ENCODE assay signal across 16 mouse cellular contexts in genomic region chr7:4613740-4614403, GRCm38 (mm10). TPM values are rescaled to one million over a fixed set of nuclear protein-coding genes. Genes with fewer than 3 reads are reported as not detected.
DNase-seq lines count a peak whose midpoint lies in the region; ATAC-seq and TF ChIP-seq lines count a peak whose summit lies in the region.
"Had no signal": no experiment of that assay in that cellular context is flagged by ENCODE, and none has a peak within 500 bp of the region (broad histone marks: within the 10 kb centered on the region; RNA-seq: fewer than 3 reads in every experiment).

No protein-coding gene starts in this region.

- H3K4me1 ChIP-seq in thymus, adult 2 months (replicated peaks; ENCODE audit: control insufficient read depth, insufficient read depth, low read length): peaks cover 6% of the 10 kb centered on the region; the same call in 1 of the 2 replicates
- H3K4me1 ChIP-seq in limb, embryonic 10.5 days: peaks cover 7% of the 10 kb centered on the region
- H3K4me1 ChIP-seq: embryonic facial prominence, embryonic 15.5 days; hindbrain, embryonic 15.5 days; limb, embryonic 13.5 days had no signal

- WGBS in thymus, adult 2 months: 21% methylated on average over 14 of the region's 14 CpGs
- WGBS in limb, embryonic 10.5 days: 86% methylated on average over 14 of the region's 14 CpGs

- no peak for TF ChIP-seq CTCF in thymus, adult 2 months (IDR thresholded peaks at IDR 0.05; ENCODE audit: borderline replicate concordance, control insufficient read depth, extremely low read depth, insufficient read depth, low read length, poor library complexity)

- no peaks in the 10 kb centered on the region for H3K9me3 ChIP-seq in limb, embryonic 10.5 days (replicated peaks)
- H3K9me3 ChIP-seq: embryonic facial prominence, embryonic 15.5 days; hindbrain, embryonic 15.5 days; limb, embryonic 13.5 days had no signal

- H3K4me3 ChIP-seq in thymus, adult 2 months (ENCODE audit: control insufficient read depth, insufficient read depth, low read length): peak overlapping the region; percentile 20; the same call in 1 of the 2 replicates
- no peak overlapping the region for H3K4me3 ChIP-seq in limb, embryonic 10.5 days
- H3K4me3 ChIP-seq: embryonic facial prominence, embryonic 15.5 days; hindbrain, embryonic 15.5 days; limb, embryonic 13.5 days had no signal

- 0 out of 2 replicates have a peak, but pooled peaks have one; percentile 43 for ATAC-seq in monocyte, adult 5-6 weeks (replicated peaks; ENCODE audit: insufficient number of reproducible peaks, low FRiP score, low TSS enrichment, poor library complexity, severe bottlenecking)
- ATAC-seq: forebrain, postnatal 0 days had no signal

- TF ChIP-seq POLR2A in thymus, adult 2 months (IDR thresholded peaks at IDR 0.05; ENCODE audit: control insufficient read depth, extremely low read depth, insufficient read depth, low read length, poor library complexity): no peak

- H3K27me3 ChIP-seq in thymus, adult 2 months (ENCODE audit: control insufficient read depth, insufficient read depth, low read length): no peaks in the 10 kb centered on the region
- no peaks in the 10 kb centered on the region for H3K27me3 ChIP-seq in limb, embryonic 10.5 days (ENCODE audit: low read depth, poor library complexity, severe bottlenecking)
- H3K27me3 ChIP-seq: embryonic facial prominence, embryonic 15.5 days; hindbrain, embryonic 15.5 days; limb, embryonic 13.5 days had no signal

- no peaks in the 10 kb centered on the region for H3K36me3 ChIP-seq in thymus, adult 2 months (ENCODE audit: control insufficient read depth, insufficient read depth, low read length)
- no peaks in the 10 kb centered on the region for H3K36me3 ChIP-seq in limb, embryonic 10.5 days
- H3K36me3 ChIP-seq: embryonic facial prominence, embryonic 15.5 days; hindbrain, embryonic 15.5 days; limb, embryonic 13.5 days had no signal

- peak overlapping the region; percentile 67 for H3K27ac ChIP-seq in thymus, adult 2 months (ENCODE audit: control insufficient read depth, insufficient read depth, low read length)
- H3K27ac ChIP-seq in limb, embryonic 10.5 days: no peak overlapping the region
- H3K27ac ChIP-seq: embryonic facial prominence, embryonic 15.5 days; hindbrain, embryonic 15.5 days; limb, embryonic 13.5 days had no signal

- DNase-seq in embryo, embryonic 10 days (ENCODE audit: low spot score): peak; percentile 19
- DNase-seq in embryo, embryonic 10.5 days (ENCODE audit: low spot score): no peak
- DNase-seq in thymus, adult 2 months: no peak
- no peak for DNase-seq in thymus, adult 18-20 months
- peak; percentile 48 to 49 for DNase-seq in kidney, postnatal 36 days
- DNase-seq in limb, embryonic 10.5 days (ENCODE audit: low spot score): no peak
- no peak for DNase-seq in testis, postnatal 14 days (ENCODE audit: low spot score)
- DNase-seq: adrenal gland, postnatal 14 days; forebrain, postnatal 0 days; lung, postnatal 4 days had no signal

RNA-seq across cellular contexts. Expression of gene Ptprh, which starts 10.0 kb away (rescaled TPM):
- polyA plus RNA-seq in thymus, adult 2 months (2012; rRNA removed): 0.11 and 0.15 TPM in 2 replicates
- total RNA-seq in monocyte, adult 5-6 weeks (2017): 0.39 TPM in 1 of 3 replicates, not detected in the others
- not detected in 2 replicates for polyA plus RNA-seq in limb, embryonic 10.5 days (2016; fragmentation: Nextera tagmentation; extraction: Ambion mirVana)
- total RNA-seq: adrenal gland, postnatal 14 days; heart, adult 8-10 months had no signal
- polyA plus RNA-seq: embryonic facial prominence, embryonic 15.5 days; limb, embryonic 13.5 days; stomach, embryonic 14.5 days had no signal

RNA-seq across cellular contexts. Expression of gene Tmem86b, which starts 17.4 kb away (rescaled TPM):
- 103 and 113 TPM in 2 replicates for polyA plus RNA-seq in thymus, adult 2 months (2012; rRNA removed)
- 18.1 to 27.9 TPM (median 21.7 TPM) in 3 replicates for total RNA-seq in monocyte, adult 5-6 weeks (2017)
- 1.7 and 2.1 TPM in 2 replicates for polyA plus RNA-seq in limb, embryonic 10.5 days (2016; fragmentation: Nextera tagmentation; extraction: Ambion mirVana)

RNA-seq across cellular contexts. Expression of gene Ppp6r1, which starts 44.9 kb away (rescaled TPM):
- polyA plus RNA-seq in thymus, adult 2 months (2012; rRNA removed): 419 and 475 TPM in 2 replicates
- 101 to 191 TPM (median 127 TPM) in 3 replicates for total RNA-seq in monocyte, adult 5-6 weeks (2017)
- 10.6 and 11.4 TPM in 2 replicates for polyA plus RNA-seq in limb, embryonic 10.5 days (2016; fragmentation: Nextera tagmentation; extraction: Ambion mirVana)

Comparison
In these comparisons a context has a peak if more than half of its experiments do, and no peak if none do; other contexts are left out.
1. DNase-seq: peak in embryo, embryonic 10 days (single experiment) and kidney, postnatal 36 days (2 of 2); none in embryo, embryonic 10.5 days (single experiment), thymus, adult 2 months (single experiment), thymus, adult 18-20 months (0 of 2), limb, embryonic 10.5 days (single experiment) and testis, postnatal 14 days (single experiment).
2. RNA of gene Tmem86b, which starts 17.4 kb away (polyA plus RNA-seq): 103 to 113 TPM in thymus, adult 2 months; 1.7 to 2.1 TPM in limb, embryonic 10.5 days; every median in the first group is over 10 times any median in the second.
3. RNA of gene Ppp6r1, which starts 44.9 kb away (polyA plus RNA-seq): 419 to 475 TPM in thymus, adult 2 months; 10.6 to 11.4 TPM in limb, embryonic 10.5 days; every median in the first group is over 10 times any median in the second.